Mouse (Mus musculus) forebrain, postnatal 0 days (tissue): Measurements from ENCODE around the gene Olfr1233. TPM values are rescaled to one million over a fixed set of nuclear protein-coding genes. Genes with fewer than 3 reads are reported as not detected.

Source experiments
- ATAC-seq: fragments of 200-750 bp; cut with Nextera tagmentation; 2 replicates; pipeline ENCODE4 v1.8.0; 2017; ENCODE audit warnings: mild to moderate bottlenecking, moderate library complexity
- DNase-seq: peaks from one replicate; pipeline ENCODE4 v3.0.0-alpha.2; 2015
- H3K27ac ChIP-seq: fragments of 300-500 bp; sonication (generic); 2 replicates; pipeline ENCODE4 v1.5.1; 2014; ENCODE audit warnings: low read depth, mild to moderate bottlenecking, antibody characterized with exemption, low read length, moderate library complexity, mixed read lengths
- H3K27me3 ChIP-seq: fragments of 300-500 bp; sonication (generic); 2 replicates; pipeline ENCODE4 v1.6.1; 2014; ENCODE audit warnings: mild to moderate bottlenecking, low read length, mixed read lengths; ENCODE audit not compliant: insufficient read depth
- H3K36me3 ChIP-seq: fragments of 300-500 bp; sonication (generic); 2 replicates; pipeline ENCODE4 v1.6.1; 2014; ENCODE audit warnings: mild to moderate bottlenecking, moderate library complexity; ENCODE audit not compliant: insufficient read depth
- H3K4me1 ChIP-seq: fragments of 300-500 bp; sonication (generic); 2 replicates; pipeline ENCODE4 v1.6.1; 2014; ENCODE audit warnings: antibody characterized with exemption; ENCODE audit not compliant: insufficient read depth
- H3K4me2 ChIP-seq: fragments of 300-500 bp; sonication (generic); 2 replicates; pipeline ENCODE4 v1.6.1; 2014; ENCODE audit warnings: low read depth, mild to moderate bottlenecking, moderate library complexity
- H3K4me3 ChIP-seq: fragments of 300-500 bp; sonication (generic); 2 replicates; pipeline ENCODE4 v1.5.1; 2014; ENCODE audit warnings: low read depth, low read length, mixed read lengths
- H3K9ac ChIP-seq: fragments of 300-500 bp; sonication (generic); 2 replicates; pipeline ENCODE4 v1.6.1; 2014; ENCODE audit warnings: mild to moderate bottlenecking
- H3K9me3 ChIP-seq: fragments of 300-500 bp; sonication (generic); 2 replicates; pipeline ENCODE4 v1.6.1; 2016; ENCODE audit warnings: low read length
- CTCF ChIP-seq: sonication (generic); IDR thresholded peaks from 2 replicates; pipeline ENCODE4 v1.5.1; 2016; ENCODE audit warnings: antibody characterized with exemption, control low read depth, low read depth
- WGBS: fragments of 180-500 bp; shearing (Covaris S2); extraction: QIAGEN DNeasy Blood & Tissue Kit; methylation state at CpG from one replicate; pipeline ENCODE4 v1.1.7; 2014; 5-methylcytosine and 5-hydroxymethylcytosine counted together
- polyA plus RNA-seq: library from polyadenylated mRNA; unstranded; fragments of >200 nt; fragmentation: Nextera tagmentation; extraction: Ambion mirVana; gene quantifications from 2 replicates; pipeline ENCODE4 v1.2.1, GENCODE M21; 2015
- total RNA-seq: library from RNA; depleted of rRNA; stranded (reverse); fragments of >200 nt; gene quantifications from 2 replicates; pipeline ENCODE4 v1.2.3, GENCODE M21; 2014; rRNA removed

Gene Olfr1233
- not detected in 2 replicates for total RNA-seq
- not detected in 2 replicates for polyA plus RNA-seq

DNA sequence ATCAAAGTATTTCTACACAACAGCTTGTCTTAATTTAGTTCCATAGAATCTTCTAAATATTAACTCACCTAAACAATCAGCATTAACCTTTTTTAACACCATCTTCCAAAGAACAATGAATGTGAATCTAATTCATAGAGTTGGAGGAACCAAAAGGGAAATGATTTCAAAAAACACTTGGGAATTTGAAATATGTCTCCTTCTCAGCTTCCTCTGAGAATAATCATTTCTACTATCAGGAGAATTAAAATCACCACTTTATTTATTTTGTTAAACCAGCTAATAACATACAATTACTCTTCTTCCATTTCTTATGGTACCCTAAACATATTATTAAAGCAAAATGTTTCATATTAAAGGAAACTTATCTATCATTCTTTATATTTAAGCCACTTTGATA is at the start of gene Olfr1233:
Gene Olfr1233, minus strand, starts transcription at position 101 of the 400 bp plus-strand sequence.
- no peaks in the 10 kb centered on the region for H3K9me3 ChIP-seq
- H3K36me3 ChIP-seq: no peaks in the 10 kb centered on the region
- no peak within 1 kb of the TSS for H3K9ac ChIP-seq
- DNase-seq: no peak
- TF ChIP-seq CTCF: no peak
- no peaks in the 10 kb centered on the region for H3K27me3 ChIP-seq
- ATAC-seq: no peak
- H3K27ac ChIP-seq: no peak within 1 kb of the TSS
- no peaks in the 10 kb centered on the region for H3K4me1 ChIP-seq
- H3K4me2 ChIP-seq: no peak within 1 kb of the TSS
- H3K4me3 ChIP-seq: no peak within 1 kb of the TSS

DNA sequence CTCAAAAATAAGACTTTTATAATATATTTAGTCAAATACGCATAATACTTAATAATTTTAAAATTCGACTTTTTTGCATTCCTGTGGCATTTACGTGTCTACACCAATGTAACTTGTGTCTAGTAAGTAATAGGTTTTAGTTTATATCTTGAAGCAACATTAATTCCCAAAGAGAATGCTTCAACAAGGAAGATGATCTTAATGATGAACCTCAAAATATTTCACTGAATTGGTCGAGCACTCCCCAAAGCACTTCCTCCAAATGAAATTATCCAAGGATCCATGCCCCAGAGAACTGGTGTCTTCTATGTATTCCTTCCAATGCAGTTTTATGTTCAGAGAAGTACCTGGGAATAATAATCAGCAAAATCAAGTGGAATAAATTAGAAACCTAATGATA is 22.6 kb upstream of the Olfr1233 start, which contains the start of gene Olfr1234:
Gene Olfr1234, minus strand, starts transcription at position 101 of the 400 bp plus-strand sequence.
- H3K27me3 ChIP-seq: no peaks in the 10 kb centered on the region
- DNase-seq (no peak), ATAC-seq (no peak)
- 88% methylated on average over 4 of the region's 4 CpGs for WGBS
- H3K27ac ChIP-seq: no peak within 1 kb of the TSS
- H3K4me2 ChIP-seq: no peak within 1 kb of the TSS
- H3K9me3 ChIP-seq: no peaks in the 10 kb centered on the region
- no peak within 1 kb of the TSS for H3K4me3 ChIP-seq
- no peak for TF ChIP-seq CTCF
- no peaks in the 10 kb centered on the region for H3K4me1 ChIP-seq
- H3K36me3 ChIP-seq: no peaks in the 10 kb centered on the region
- no peak within 1 kb of the TSS for H3K9ac ChIP-seq

DNA sequence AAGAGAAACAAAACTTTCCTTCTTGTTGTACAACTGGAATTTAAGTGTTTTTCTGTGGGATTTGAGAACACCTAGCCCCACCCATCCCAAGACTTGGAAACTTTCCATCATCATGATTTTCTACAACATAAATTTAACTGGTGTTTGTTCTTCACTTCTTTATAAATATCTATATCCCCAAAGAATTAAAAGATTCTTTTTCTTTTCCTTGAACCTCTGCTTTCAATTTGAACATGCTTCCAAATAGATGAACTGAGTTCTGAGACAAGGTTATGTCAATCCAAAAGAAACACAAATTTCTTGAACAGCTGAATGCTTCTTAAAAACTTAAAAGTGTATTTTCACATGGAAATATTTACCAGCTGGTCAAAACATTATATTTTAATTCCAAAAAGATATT is 12.6 kb downstream of the Olfr1233 start, which contains the start of gene Olfr1232:
Gene Olfr1232, minus strand, starts transcription at position 101 of the 400 bp plus-strand sequence.
- DNase-seq: no peak
- H3K27ac ChIP-seq: no peak within 1 kb of the TSS
- no peaks in the 10 kb centered on the region for H3K27me3 ChIP-seq
- H3K9ac ChIP-seq: no peak within 1 kb of the TSS
- TF ChIP-seq CTCF: no peak
- no peaks in the 10 kb centered on the region for H3K9me3 ChIP-seq
- no peak for ATAC-seq
- no peaks in the 10 kb centered on the region for H3K36me3 ChIP-seq
- no peaks in the 10 kb centered on the region for H3K4me1 ChIP-seq
- H3K4me2 ChIP-seq: no peak within 1 kb of the TSS
- no peak within 1 kb of the TSS for H3K4me3 ChIP-seq

DNA sequence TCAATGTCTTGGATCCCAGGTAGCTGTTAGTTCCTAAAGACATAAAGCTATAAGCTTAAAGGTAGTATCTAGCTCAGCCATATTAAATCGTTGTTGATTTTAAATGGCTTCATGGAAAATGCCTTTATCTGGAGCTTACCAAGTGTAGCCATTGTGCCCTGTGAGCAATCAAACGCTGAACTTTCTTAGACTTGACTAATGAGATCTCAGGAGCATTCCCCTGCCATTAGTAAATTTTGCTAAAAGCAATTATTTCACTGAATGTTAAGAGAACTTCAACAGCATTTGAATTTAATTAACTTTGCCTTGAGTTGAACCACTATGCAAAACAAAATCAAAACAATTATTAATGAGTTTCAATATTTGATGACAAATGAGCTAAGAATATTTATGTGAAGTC is 35.2 kb downstream of the Olfr1233 start, which contains the start of gene Olfr1231:
Gene Olfr1231, minus strand, starts transcription at position 101 of the 400 bp plus-strand sequence.
- Histone ChIP-seq H3K27me3 (no peaks in the 10 kb centered on the region), H3K9me3 (no peaks in the 10 kb centered on the region), H3K4me3 (no peak within 1 kb of the TSS), H3K4me1 (no peaks in the 10 kb centered on the region), H3K36me3 (no peaks in the 10 kb centered on the region), H3K27ac (no peak within 1 kb of the TSS), H3K4me2 (no peak within 1 kb of the TSS), H3K9ac (no peak within 1 kb of the TSS)
- DNase-seq (no peak), ATAC-seq (no peak)
- WGBS: 52% methylated on average over 2 of the region's 2 CpGs
- no peak for TF ChIP-seq CTCF

DNA sequence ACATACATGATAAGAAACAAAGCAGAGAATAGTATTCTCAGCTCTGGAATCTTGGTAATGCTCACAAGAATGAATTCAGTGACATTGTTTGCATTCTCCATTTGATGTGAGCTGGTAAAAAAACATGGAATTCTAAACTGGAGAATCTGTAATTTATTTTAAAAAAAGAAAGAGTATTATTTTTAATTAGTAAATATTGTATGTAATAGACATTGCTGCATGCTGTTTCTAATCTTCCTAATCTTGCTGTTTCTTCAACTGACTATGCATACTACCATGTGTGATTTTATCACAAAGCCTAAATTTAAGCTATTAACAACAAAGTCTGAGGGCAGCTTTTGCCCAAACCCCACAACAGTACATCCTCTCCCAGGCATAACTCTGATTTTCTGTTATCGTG is 45.0 kb downstream of the Olfr1233 start, which contains the start of gene Olfr1230:
Gene Olfr1230, minus strand, starts transcription at position 101 of the 400 bp plus-strand sequence.
- no peak within 1 kb of the TSS for H3K27ac ChIP-seq
- ATAC-seq (no peak), DNase-seq (no peak)
- no peaks in the 10 kb centered on the region for H3K27me3 ChIP-seq
- H3K4me3 ChIP-seq: no peak within 1 kb of the TSS
- no peak within 1 kb of the TSS for H3K9ac ChIP-seq
- no peaks in the 10 kb centered on the region for H3K36me3 ChIP-seq
- H3K9me3 ChIP-seq: no peaks in the 10 kb centered on the region
- WGBS: 87% methylated on average over 1 of the region's 1 CpGs
- no peaks in the 10 kb centered on the region for H3K4me1 ChIP-seq
- TF ChIP-seq CTCF: no peak
- no peak within 1 kb of the TSS for H3K4me2 ChIP-seq

DNA sequence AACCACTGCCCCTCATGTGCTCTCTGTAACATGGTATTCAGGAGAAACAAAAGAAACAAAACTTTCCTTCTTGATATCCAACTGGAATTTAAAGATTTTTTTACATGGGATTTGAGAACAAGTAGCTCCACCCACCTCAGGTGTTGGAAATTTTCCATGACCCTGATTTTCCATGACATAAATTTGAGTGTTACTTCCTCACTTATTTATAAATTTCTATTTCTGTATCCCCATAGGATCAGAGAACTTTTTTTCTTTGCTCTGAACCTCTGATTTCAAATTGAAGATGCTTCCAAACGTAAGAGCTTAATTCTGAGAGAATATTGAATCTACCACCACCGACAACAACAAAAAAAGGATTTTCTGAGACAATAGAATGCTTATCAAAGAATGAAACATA is 54.3 kb downstream of the Olfr1233 start, which contains the start of gene Olfr1229:
Gene Olfr1229, minus strand, starts transcription at position 101 of the 400 bp plus-strand sequence.
- H3K9me3 ChIP-seq: no peaks in the 10 kb centered on the region
- no peak within 1 kb of the TSS for H3K4me3 ChIP-seq
- no peak within 1 kb of the TSS for H3K9ac ChIP-seq
- no peaks in the 10 kb centered on the region for H3K27me3 ChIP-seq
- H3K36me3 ChIP-seq: no peaks in the 10 kb centered on the region
- no peak within 1 kb of the TSS for H3K27ac ChIP-seq
- H3K4me2 ChIP-seq: no peak within 1 kb of the TSS
- 75% methylated on average over 2 of the region's 2 CpGs for WGBS
- ATAC-seq (no peak), DNase-seq (no peak)
- H3K4me1 ChIP-seq: no peaks in the 10 kb centered on the region
- no peak for TF ChIP-seq CTCF

Other genes with a start within 250 kb of the Olfr1233 start
- gene Olfr1220, start 235.6 kb downstream of the Olfr1233 start, total RNA-seq: not detected in 2 replicates
- not detected in 2 replicates for gene Olfr1220, start 235.6 kb downstream of the Olfr1233 start, polyA plus RNA-seq
- not detected in 2 replicates for gene Olfr1221, start 225.1 kb downstream of the Olfr1233 start, total RNA-seq
- gene Olfr1221, start 225.1 kb downstream of the Olfr1233 start, polyA plus RNA-seq: not detected in 2 replicates
- gene Olfr1222, start 209.3 kb downstream of the Olfr1233 start, total RNA-seq: not detected in 2 replicates
- gene Olfr1222, start 209.3 kb downstream of the Olfr1233 start, polyA plus RNA-seq: not detected in 2 replicates
- gene Olfr1223, start 190.8 kb downstream of the Olfr1233 start, total RNA-seq: not detected in 2 replicates
- not detected in 2 replicates for gene Olfr1223, start 190.8 kb downstream of the Olfr1233 start, polyA plus RNA-seq
- gene Olfr1224-ps1, start 178.3 kb downstream of the Olfr1233 start, total RNA-seq: not detected in 2 replicates
- gene Olfr1224-ps1, start 178.3 kb downstream of the Olfr1233 start, polyA plus RNA-seq: not detected in 2 replicates
- gene Olfr1225, start 167.7 kb downstream of the Olfr1233 start, total RNA-seq: not detected in 2 replicates
- not detected in 2 replicates for gene Olfr1225, start 167.7 kb downstream of the Olfr1233 start, polyA plus RNA-seq
- gene Olfr1226, start 142.3 kb downstream of the Olfr1233 start, total RNA-seq: not detected in 2 replicates
- gene Olfr1226, start 142.3 kb downstream of the Olfr1233 start, polyA plus RNA-seq: not detected in 2 replicates
- not detected in 2 replicates for gene Olfr1228, start 88.3 kb downstream of the Olfr1233 start, total RNA-seq
- gene Olfr1228, start 88.3 kb downstream of the Olfr1233 start, polyA plus RNA-seq: not detected in 2 replicates
- gene Olfr1229, start 54.4 kb downstream of the Olfr1233 start, total RNA-seq: not detected in 2 replicates
- gene Olfr1229, start 54.4 kb downstream of the Olfr1233 start, polyA plus RNA-seq: not detected in 2 replicates
- not detected in 2 replicates for gene Olfr1230, start 45.1 kb downstream of the Olfr1233 start, total RNA-seq
- gene Olfr1230, start 45.1 kb downstream of the Olfr1233 start, polyA plus RNA-seq: not detected in 2 replicates
- gene Olfr1231, start 35.3 kb downstream of the Olfr1233 start, total RNA-seq: not detected in 2 replicates
- not detected in 2 replicates for gene Olfr1231, start 35.3 kb downstream of the Olfr1233 start, polyA plus RNA-seq
- not detected in 2 replicates for gene Olfr1232, start 12.7 kb downstream of the Olfr1233 start, total RNA-seq
- not detected in 2 replicates for gene Olfr1232, start 12.7 kb downstream of the Olfr1233 start, polyA plus RNA-seq
- not detected in 2 replicates for gene Olfr1234, start 22.5 kb upstream of the Olfr1233 start, total RNA-seq
- not detected in 2 replicates for gene Olfr1234, start 22.5 kb upstream of the Olfr1233 start, polyA plus RNA-seq
- not detected in 2 replicates for gene Olfr1238, start 67.3 kb upstream of the Olfr1233 start, total RNA-seq
- gene Olfr1238, start 67.3 kb upstream of the Olfr1233 start, polyA plus RNA-seq: not detected in 2 replicates
- not detected in 2 replicates for gene Olfr1239, start 78.0 kb upstream of the Olfr1233 start, total RNA-seq
- not detected in 2 replicates for gene Olfr1239, start 78.0 kb upstream of the Olfr1233 start, polyA plus RNA-seq
- gene Olfr1240, start 100.6 kb upstream of the Olfr1233 start, total RNA-seq: not detected in 2 replicates
- gene Olfr1240, start 100.6 kb upstream of the Olfr1233 start, polyA plus RNA-seq: not detected in 2 replicates
- not detected in 2 replicates for gene Olfr1241, start 144.7 kb upstream of the Olfr1233 start, total RNA-seq
- gene Olfr1241, start 144.7 kb upstream of the Olfr1233 start, polyA plus RNA-seq: not detected in 2 replicates
- not detected in 2 replicates for gene Olfr1242, start 155.9 kb upstream of the Olfr1233 start, total RNA-seq
- not detected in 2 replicates for gene Olfr1242, start 155.9 kb upstream of the Olfr1233 start, polyA plus RNA-seq
- not detected in 2 replicates for gene Olfr1243, start 189.1 kb upstream of the Olfr1233 start, total RNA-seq
- gene Olfr1243, start 189.1 kb upstream of the Olfr1233 start, polyA plus RNA-seq: not detected in 2 replicates
- gene Olfr1245, start 236.0 kb upstream of the Olfr1233 start, total RNA-seq: not detected in 2 replicates
- not detected in 2 replicates for gene Olfr1245, start 236.0 kb upstream of the Olfr1233 start, polyA plus RNA-seq